ENCODE assay signal across 29 mouse cellular contexts in the genomic region with DNA sequence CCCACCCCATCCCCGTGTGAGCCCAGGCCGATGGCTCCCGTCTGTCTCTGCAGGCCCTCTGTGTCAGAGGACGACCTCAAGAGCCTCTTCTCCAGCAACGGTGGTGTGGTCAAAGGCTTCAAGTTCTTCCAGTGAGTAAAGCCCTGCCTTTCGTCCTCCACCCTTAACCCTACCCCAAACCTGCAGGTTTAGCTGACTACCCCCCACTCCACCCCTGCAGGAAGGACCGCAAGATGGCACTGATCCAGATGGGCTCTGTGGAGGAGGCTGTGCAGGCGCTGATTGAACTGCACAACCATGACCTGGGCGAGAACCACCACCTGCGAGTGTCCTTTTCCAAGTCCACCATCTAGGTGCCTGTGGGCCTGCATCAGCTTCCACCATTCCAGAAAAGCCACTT. TPM values are rescaled to one million over a fixed set of nuclear protein-coding genes. Genes with fewer than 3 reads are reported as not detected.
A peak's percentile ranks its signal among the peaks of the same experiment; 100 is the strongest.
DNase-seq lines count a peak whose midpoint lies in the region.
"Had no signal": no experiment of that assay in that cellular context is flagged by ENCODE, and none has a peak within 500 bp of the region (broad histone marks: within the 10 kb centered on the region; RNA-seq: fewer than 3 reads in every experiment).

No protein-coding gene starts in this region.

- no peak overlapping the region for H3K4me3 ChIP-seq in heart, embryonic 10.5 days
- H3K4me3 ChIP-seq: heart, embryonic 13.5 days; liver, embryonic 12.5 days; megakaryocyte, embryonic 14.5 days; stomach, embryonic 15.5 days had no signal

- H3K9me3 ChIP-seq in heart, embryonic 10.5 days: no peaks in the 10 kb centered on the region
- H3K9me3 ChIP-seq: heart, embryonic 13.5 days; liver, embryonic 12.5 days; megakaryocyte, embryonic 14.5 days; stomach, embryonic 15.5 days had no signal

- 81% methylated on average over 10 of the region's 10 CpGs for WGBS in heart, embryonic 10.5 days

- no peak overlapping the region for H3K27ac ChIP-seq in heart, embryonic 10.5 days
- H3K27ac ChIP-seq: heart, embryonic 13.5 days; liver, embryonic 12.5 days; stomach, embryonic 15.5 days had no signal

- H3K36me3 ChIP-seq in heart, embryonic 10.5 days: peaks cover 93% of the 10 kb centered on the region

- peak; percentile 16 for DNase-seq in adrenal gland, adult 2 months
- DNase-seq in adrenal gland, adult 18-20 months (ENCODE audit: low spot score in 2 of 2): no peak
- DNase-seq in heart, adult 11 months: peak; percentile 92
- DNase-seq in heart, embryonic 10.5 days (ENCODE audit: low spot score): no peak
- DNase-seq in kidney, postnatal 10 days: peak; percentile 57
- no peak for DNase-seq in kidney, postnatal 14 days
- DNase-seq in right cerebral cortex, postnatal 4 days: peak; percentile 29
- DNase-seq in right cerebral cortex, postnatal 10 days (ENCODE audit: low spot score in 2 of 2): no peak
- DNase-seq: adrenal gland, postnatal 25 days; cerebellum, adult 11-12 months; heart, postnatal 36 days; layer of hippocampus, adult 9-11 months; right cerebral cortex, postnatal 14 days had no signal

- no peaks in the 10 kb centered on the region for H3K27me3 ChIP-seq in heart, embryonic 10.5 days (ENCODE audit: insufficient read depth, poor library complexity, severe bottlenecking)
- H3K27me3 ChIP-seq: heart, embryonic 13.5 days; liver, embryonic 12.5 days; megakaryocyte, embryonic 14.5 days; stomach, embryonic 15.5 days had no signal

- peaks cover 54% of the 10 kb centered on the region for H3K4me1 ChIP-seq in heart, embryonic 10.5 days

RNA-seq across cellular contexts. Expression of a gene that starts 8.7 kb away (rescaled TPM):
- 100 to 1,000 TPM; 217 to 332 TPM for total RNA-seq in adrenal gland, adult 2 months (2021)
- polyA plus RNA-seq in adrenal gland, adult 2 months (2012; rRNA removed): 175 and 259 TPM in 2 replicates
- total RNA-seq in adrenal gland, adult 18-20 months (2021): 100 to 1,000 TPM; 301 to 357 TPM
- polyA plus RNA-seq in heart, embryonic 10.5 days (2016; fragmentation: Nextera tagmentation; extraction: Ambion mirVana): 174 and 264 TPM in 2 replicates

RNA-seq across cellular contexts. Expression of a gene that starts 11.4 kb away (rescaled TPM):
- under 1 TPM; 0.62 to 0.63 TPM for total RNA-seq in adrenal gland, adult 2 months (2021)
- 3.4 and 4.1 TPM in 2 replicates for polyA plus RNA-seq in adrenal gland, adult 2 months (2012; rRNA removed)
- 1 to 10 TPM in 1 of 2 experiments, not detected in 1; 1.1 TPM for total RNA-seq in adrenal gland, adult 18-20 months (2021)
- 2.4 and 7.8 TPM in 2 replicates for polyA plus RNA-seq in heart, embryonic 10.5 days (2016; fragmentation: Nextera tagmentation; extraction: Ambion mirVana)
- total RNA-seq: adrenal gland, postnatal 25 days; gastrocnemius, adult 8-10 months; heart, postnatal 36 days had no signal
- polyA plus RNA-seq: activated CD4-positive, CD25-positive, alpha-beta regulatory T cell, adult 4 months; CD4-positive, CD25-positive, alpha-beta regulatory T cell, adult 4 months had no signal

RNA-seq across cellular contexts. Expression of a gene that starts 11.5 kb away (rescaled TPM):
- 1 to 10 TPM; 1.2 to 2.2 TPM for total RNA-seq in adrenal gland, adult 2 months (2021)
- 4.2 and 4.6 TPM in 2 replicates for polyA plus RNA-seq in adrenal gland, adult 2 months (2012; rRNA removed)
- 1 to 10 TPM; 1.4 to 2.8 TPM for total RNA-seq in adrenal gland, adult 18-20 months (2021)
- 16.2 and 36.9 TPM in 2 replicates for polyA plus RNA-seq in heart, embryonic 10.5 days (2016; fragmentation: Nextera tagmentation; extraction: Ambion mirVana)
- total RNA-seq: heart, postnatal 36 days had no signal

RNA-seq across cellular contexts. Expression of a gene that starts 23.1 kb away (rescaled TPM):
- under 1 TPM; 0.49 to 0.79 TPM for total RNA-seq in adrenal gland, adult 2 months (2021)
- 0.34 and 1.1 TPM in 2 replicates for polyA plus RNA-seq in adrenal gland, adult 2 months (2012; rRNA removed)
- not detected for total RNA-seq in adrenal gland, adult 18-20 months (2021)
- 0.14 and 0.15 TPM in 2 replicates for polyA plus RNA-seq in heart, embryonic 10.5 days (2016; fragmentation: Nextera tagmentation; extraction: Ambion mirVana)
- total RNA-seq: adrenal gland, postnatal 25 days; ES-E14; gastrocnemius, adult 8-10 months; heart, postnatal 36 days; left cerebral cortex, adult 8-10 months had no signal
- polyA plus RNA-seq: activated CD4-positive, CD25-positive, alpha-beta regulatory T cell, adult 4 months; CD4-positive, CD25-positive, alpha-beta regulatory T cell, adult 4 months; cortical plate, adult 2 months; frontal cortex, adult 2 months; intestine, embryonic 14.5 days; neural tube, embryonic 14.5 days; urinary bladder, adult 2 months had no signal

RNA-seq across cellular contexts. Expression of a gene that starts 27.7 kb away (rescaled TPM):
- 1,000 to 10,000 TPM; 2,358 to 4,405 TPM for total RNA-seq in adrenal gland, adult 2 months (2021)
- polyA plus RNA-seq in adrenal gland, adult 2 months (2012; rRNA removed): 4,988 and 13,425 TPM in 2 replicates
- 1,000 to 10,000 TPM; 1,757 to 2,495 TPM for total RNA-seq in adrenal gland, adult 18-20 months (2021)
- polyA plus RNA-seq in heart, embryonic 10.5 days (2016; fragmentation: Nextera tagmentation; extraction: Ambion mirVana): not detected in 2 replicates
- total RNA-seq: ES-E14; left cerebral cortex, adult 8-10 months had no signal
- polyA plus RNA-seq: activated CD4-positive, CD25-positive, alpha-beta regulatory T cell, adult 4 months; CD4-positive, CD25-positive, alpha-beta regulatory T cell, adult 4 months; embryonic facial prominence, embryonic 14.5 days; heart, embryonic 13.5 days; intestine, embryonic 14.5 days; limb, embryonic 11.5 days; liver, embryonic 12.5 days; neural tube, embryonic 14.5 days; stomach, embryonic 15.5 days had no signal

Comparison
In these comparisons a context has a peak if more than half of its experiments do, and no peak if none do; other contexts are left out.
1. DNase-seq: peak in adrenal gland, adult 2 months (single experiment), heart, adult 11 months (single experiment), kidney, postnatal 10 days (single experiment) and right cerebral cortex, postnatal 4 days (single experiment); none in adrenal gland, adult 18-20 months (0 of 2), heart, embryonic 10.5 days (single experiment), kidney, postnatal 14 days (single experiment) and right cerebral cortex, postnatal 10 days (0 of 2).